Mouse (Mus musculus) CH12.LX (cell line): ENCODE data around the gene Aarsd1.
"Not testable (repeated sequence)": the region's sequence is repeated elsewhere in the genome, so short reads cannot be mapped to it uniquely, and the experiment has no call there.

Source experiments
- CHD1 ChIP-seq: IDR thresholded peaks from 2 replicates; pipeline ENCODE4 v1.6.1; 2012; ENCODE audit warnings: low read depth, low read length, improper control_type of control experiment, inconsistent platforms
- CTCF ChIP-seq, 2 experiments: IDR thresholded peaks in 1 of 2; conservative IDR thresholded peaks in 1 of 2; 2 replicates each; pipeline ENCODE4 v1.5.1; 2011 to 2012; ENCODE audit warnings: low read depth in 2 of 2, low read length in 2 of 2, improper control_type of control experiment in 1 of 2, inconsistent platforms in 1 of 2, mild to moderate bottlenecking in 1 of 2, moderate library complexity in 1 of 2
- KAT2A ChIP-seq: IDR thresholded peaks from 2 replicates; pipeline ENCODE4 v1.6.1; 2012; ENCODE audit warnings: low read length, improper control_type of control experiment, inconsistent platforms; ENCODE audit not compliant: insufficient replicate concordance
- MAX ChIP-seq: IDR thresholded peaks from 2 replicates; pipeline ENCODE4 v1.6.1; 2011; ENCODE audit warnings: low read length, improper control_type of control experiment
- POLR2A ChIP-seq: IDR thresholded peaks from 2 replicates; pipeline ENCODE4 v1.6.1; 2011; ENCODE audit warnings: low read depth, mild to moderate bottlenecking, improper control_type of control experiment, low read length
- ZNF384 ChIP-seq: IDR thresholded peaks from 2 replicates; pipeline ENCODE4 v1.6.1; 2012; ENCODE audit warnings: low read depth, low read length, improper control_type of control experiment, inconsistent platforms

DNA sequence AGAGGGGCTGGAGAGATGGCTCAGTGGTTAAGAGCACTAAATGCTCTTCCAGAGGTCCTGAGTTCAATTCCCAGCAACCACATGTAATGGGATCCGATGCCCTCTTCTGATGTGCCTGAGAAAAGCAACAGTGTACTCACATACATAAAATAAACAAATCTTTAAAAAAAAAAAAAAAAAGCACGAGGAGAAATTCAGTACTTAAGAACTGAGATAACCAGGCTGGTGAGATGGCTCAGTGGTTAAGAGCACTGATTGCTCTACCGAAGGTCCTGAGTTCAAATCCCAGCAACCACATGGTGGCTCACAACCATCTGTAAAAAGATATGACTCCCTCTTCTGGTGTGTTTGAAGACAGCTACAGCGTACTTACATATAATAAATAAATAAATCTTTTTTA is 32.2 kb upstream of the Aarsd1 start:
- not testable (repeated sequence) for TF ChIP-seq POLR2A; MAX; CHD1; KAT2A; CTCF (conservative IDR thresholded peaks at IDR 0.05 in 1 of 2, IDR thresholded peaks at IDR 0.05 in 1 of 2; ENCODE audit: low read depth in 2 of 2, low read length in 2 of 2)
- TF ChIP-seq ZNF384, result 0 out of 2 replicates have a peak, but pooled peaks have one; percentile 9
